Mouse (Mus musculus) embryonic facial prominence, embryonic 14.5 days (tissue): ENCODE results near the gene Tubgcp6. TPM values are rescaled to one million over a fixed set of nuclear protein-coding genes. Genes with fewer than 3 reads are reported as not detected.

Experiments
- ATAC-seq: fragments of 200-750 bp; cut with Nextera tagmentation; 2 replicates; pipeline ENCODE4 v1.8.0; 2017; ENCODE audit warnings: low read depth, moderate number of reproducible peaks, moderate TSS enrichment
- DNase-seq: peaks from one replicate; pipeline ENCODE4 v3.0.0-alpha.2; 2015; ENCODE audit warnings: low spot score
- H3K27ac ChIP-seq: fragments of 300-500 bp; sonication (generic); replicated peaks from 2 replicates; pipeline ENCODE4 v1.5.1; 2014; ENCODE audit warnings: low read depth, mild to moderate bottlenecking, low read length, moderate library complexity
- H3K27me3 ChIP-seq: fragments of 300-500 bp; sonication (generic); replicated peaks from 2 replicates; pipeline ENCODE4 v1.6.1; 2014; ENCODE audit warnings: low read length; ENCODE audit not compliant: control insufficient read depth, insufficient read depth
- H3K36me3 ChIP-seq: fragments of 300-500 bp; sonication (generic); 2 replicates; pipeline ENCODE4 v1.6.1; 2014; ENCODE audit warnings: low read length, mixed read lengths; ENCODE audit not compliant: control insufficient read depth, insufficient read depth
- H3K4me1 ChIP-seq: fragments of 300-500 bp; sonication (generic); 2 replicates; pipeline ENCODE4 v1.6.1; 2014; ENCODE audit warnings: antibody characterized with exemption, low read length; ENCODE audit not compliant: control insufficient read depth, insufficient read depth
- H3K4me2 ChIP-seq: fragments of 300-500 bp; sonication (generic); 2 replicates; pipeline ENCODE4 v1.6.1; 2014; ENCODE audit warnings: low read depth, mild to moderate bottlenecking, low read length, moderate library complexity, mixed read lengths
- H3K4me3 ChIP-seq: fragments of 300-500 bp; sonication (generic); 2 replicates; pipeline ENCODE4 v1.5.1; 2014; ENCODE audit warnings: low read depth, mild to moderate bottlenecking, low read length
- H3K9ac ChIP-seq: fragments of 300-500 bp; sonication (generic); 2 replicates; pipeline ENCODE4 v1.6.1; 2014; ENCODE audit warnings: low read depth, mild to moderate bottlenecking, low read length, moderate library complexity, mixed read lengths
- H3K9me3 ChIP-seq: fragments of 300-500 bp; sonication (generic); 2 replicates; pipeline ENCODE4 v1.6.1; 2016; ENCODE audit warnings: low read length; ENCODE audit not compliant: control insufficient read depth
- WGBS: fragments of 180-500 bp; shearing (Covaris S2); extraction: QIAGEN DNeasy Blood & Tissue Kit; methylation state at CpG from one replicate; pipeline ENCODE4 v1.1.7; 2014; 5-methylcytosine and 5-hydroxymethylcytosine counted together
- polyA plus RNA-seq: library from polyadenylated mRNA; unstranded; fragments of >200 nt; fragmentation: Nextera tagmentation; extraction: Ambion mirVana; gene quantifications from 2 replicates; pipeline ENCODE4 v1.2.1, GENCODE M21; 2014

The Tubgcp6 gene
- polyA plus RNA-seq, 1 experiment from 2014 or later, result 13.9 TPM

DNA sequence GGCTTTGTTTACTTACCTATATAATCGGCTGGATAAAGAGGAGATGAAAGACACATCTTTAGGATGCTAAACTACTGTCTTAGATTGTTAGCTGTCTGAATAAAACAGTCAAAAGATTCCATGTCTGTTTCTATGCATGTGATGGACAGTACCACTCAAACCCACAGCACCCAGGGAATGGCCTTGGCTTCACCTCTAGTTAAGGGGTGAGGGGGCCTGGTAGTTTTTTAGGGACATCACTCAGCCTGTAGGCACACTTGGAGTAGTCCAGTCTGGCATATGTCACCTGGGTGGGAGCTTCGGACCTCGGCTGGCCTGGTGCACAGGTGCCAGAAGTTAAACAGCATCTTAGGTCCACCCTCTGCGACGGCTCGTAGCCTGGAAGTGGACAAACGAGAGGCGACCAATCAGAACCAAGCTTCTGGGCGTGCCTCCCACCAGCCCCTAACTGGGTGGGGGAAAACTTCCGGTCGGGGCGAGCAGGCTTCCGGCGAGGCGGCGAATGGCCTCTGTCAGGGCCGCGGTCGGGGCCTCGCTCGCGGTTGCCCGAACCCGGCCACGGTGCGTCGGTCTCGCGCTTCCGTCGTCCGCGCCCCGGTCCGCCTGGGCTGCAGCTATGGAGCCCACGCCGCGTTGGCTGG, 34.2 kb downstream of the Tubgcp6 start, which contains the start of gene Selenoo:
Gene Selenoo (plus strand): TSS at position 478 of the 641 bp plus-strand sequence.
- DNase-seq, result peak; percentile 95
- Histone ChIP-seq H3K4me1 (peaks cover 9% of the 10 kb centered on the region), H3K4me2 (peak within 1 kb of the TSS; percentile 95), H3K27ac (peak within 1 kb of the TSS; percentile 63), H3K36me3 (peaks cover 51% of the 10 kb centered on the region), H3K9me3 (no peaks in the 10 kb centered on the region), H3K4me3 (peak within 1 kb of the TSS; percentile 98), H3K9ac (peak within 1 kb of the TSS; percentile 95), H3K27me3 (no peaks in the 10 kb centered on the region)
- ATAC-seq, result peak; percentile 94
- 4% methylated on average over 15 of the region's 38 CpGs for WGBS

DNA sequence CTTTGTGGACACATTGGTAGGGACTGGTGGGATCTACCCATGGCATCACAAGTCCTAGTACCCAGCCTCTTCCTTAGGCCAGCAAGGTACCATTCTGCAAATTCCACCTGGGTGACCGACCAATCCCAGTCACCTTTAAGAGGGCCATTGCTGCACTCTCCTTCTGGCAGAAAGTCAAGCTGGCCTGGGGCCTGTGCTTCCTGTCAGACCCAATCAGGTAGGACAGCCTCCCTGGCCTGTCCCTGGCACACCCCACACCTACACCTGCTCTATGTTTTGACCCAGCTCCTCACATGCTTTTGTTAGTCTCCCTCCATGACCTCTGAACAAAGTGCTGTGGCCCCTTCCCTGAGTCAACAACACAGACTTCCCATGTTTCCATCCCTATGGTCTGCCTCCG, 38.1 kb downstream of the Tubgcp6 start:
- H3K9ac ChIP-seq, result no peak overlapping the region
- no peak overlapping the region for H3K4me3 ChIP-seq
- ATAC-seq (no peak), DNase-seq (no peak)
- no peaks in the 10 kb centered on the region for H3K9me3 ChIP-seq
- H3K27me3 ChIP-seq, result no peaks in the 10 kb centered on the region
- H3K4me2 ChIP-seq, result no peak overlapping the region
- peaks cover 2% of the 10 kb centered on the region for H3K4me1 ChIP-seq
- WGBS, result 90% methylated on average over 2 of the region's 2 CpGs
- peaks cover 66% of the 10 kb centered on the region for H3K36me3 ChIP-seq
- H3K27ac ChIP-seq, result no peak overlapping the region

- Histone ChIP-seq H3K4me3 (no peak overlapping the region), H3K36me3 (peaks cover 72% of the 10 kb centered on the region), H3K4me1 (no peaks in the 10 kb centered on the region), H3K27ac (no peak overlapping the region), H3K9me3 (no peaks in the 10 kb centered on the region), H3K4me2 (no peak overlapping the region), H3K9ac (no peak overlapping the region), H3K27me3 (no peaks in the 10 kb centered on the region)
- ATAC-seq (no peak), DNase-seq (no peak)
- WGBS, result 89% methylated on average over 1 of the region's 1 CpGs
Observed at GRCm38 (mm10) chr15:89083906-89084305, 39.0 kb downstream of the Tubgcp6 start.

DNA sequence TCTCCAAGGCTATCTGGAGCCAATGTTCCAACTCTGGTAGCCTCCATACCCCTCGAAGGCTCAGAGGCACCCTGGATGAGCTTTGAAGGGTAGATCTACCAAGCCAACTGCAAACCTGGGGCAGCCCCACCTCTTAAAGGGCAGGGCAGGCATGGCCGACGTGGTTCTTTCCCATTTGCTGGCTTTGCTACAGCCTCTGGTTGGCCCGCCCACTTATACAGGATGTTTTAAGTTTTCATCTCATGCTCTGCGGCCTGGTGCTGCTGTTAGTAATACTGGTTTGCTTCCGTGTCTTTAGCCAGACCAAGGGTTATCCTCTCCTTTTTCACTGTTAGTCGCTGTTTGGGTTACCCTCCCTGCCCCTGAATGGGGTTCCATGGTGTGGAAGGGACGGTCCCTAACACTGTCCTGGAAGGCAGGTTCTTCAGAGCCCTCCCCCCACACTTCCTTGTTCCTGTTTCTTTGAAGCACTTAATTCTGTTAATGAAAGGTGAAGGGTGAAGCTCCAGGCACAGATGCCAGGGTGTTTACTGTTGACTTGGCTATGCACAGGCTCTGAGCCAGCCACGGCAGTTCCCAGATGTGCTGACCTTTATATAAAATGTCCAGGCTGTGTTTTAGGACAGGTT, 44.6 kb downstream of the Tubgcp6 start:
- no peaks in the 10 kb centered on the region for H3K27me3 ChIP-seq
- no peak overlapping the region; the same call in 1 of the 2 replicates for H3K9ac ChIP-seq
- DNase-seq (peak; percentile 30), ATAC-seq (no peak)
- peaks cover 31% of the 10 kb centered on the region for H3K4me1 ChIP-seq
- no peak overlapping the region for H3K27ac ChIP-seq
- H3K36me3 ChIP-seq, result peaks cover 34% of the 10 kb centered on the region
- H3K9me3 ChIP-seq, result no peaks in the 10 kb centered on the region
- no peak overlapping the region for H3K4me3 ChIP-seq
- peak overlapping the region; percentile 84 for H3K4me2 ChIP-seq
- 65% methylated on average over 9 of the region's 9 CpGs for WGBS

GRCm38 (mm10) chr15:89076156-89076731, 46.7 kb downstream of the Tubgcp6 start:
- H3K27me3 ChIP-seq, result no peaks in the 10 kb centered on the region
- peak; percentile 40 for DNase-seq
- H3K4me3 ChIP-seq, result peak overlapping the region; percentile 57
- no peak; the same call in none of the 2 replicates for ATAC-seq
- H3K36me3 ChIP-seq, result peaks cover 15% of the 10 kb centered on the region; the same call in 1 of the 2 replicates
- H3K27ac ChIP-seq, result peak overlapping the region; percentile 62
- H3K9ac ChIP-seq, result peak overlapping the region; percentile 80
- no peaks in the 10 kb centered on the region for H3K9me3 ChIP-seq
- WGBS, result 0% methylated on average over 14 of the region's 39 CpGs
- H3K4me2 ChIP-seq, result peak overlapping the region; percentile 84
- H3K4me1 ChIP-seq, result peaks cover 31% of the 10 kb centered on the region

DNA sequence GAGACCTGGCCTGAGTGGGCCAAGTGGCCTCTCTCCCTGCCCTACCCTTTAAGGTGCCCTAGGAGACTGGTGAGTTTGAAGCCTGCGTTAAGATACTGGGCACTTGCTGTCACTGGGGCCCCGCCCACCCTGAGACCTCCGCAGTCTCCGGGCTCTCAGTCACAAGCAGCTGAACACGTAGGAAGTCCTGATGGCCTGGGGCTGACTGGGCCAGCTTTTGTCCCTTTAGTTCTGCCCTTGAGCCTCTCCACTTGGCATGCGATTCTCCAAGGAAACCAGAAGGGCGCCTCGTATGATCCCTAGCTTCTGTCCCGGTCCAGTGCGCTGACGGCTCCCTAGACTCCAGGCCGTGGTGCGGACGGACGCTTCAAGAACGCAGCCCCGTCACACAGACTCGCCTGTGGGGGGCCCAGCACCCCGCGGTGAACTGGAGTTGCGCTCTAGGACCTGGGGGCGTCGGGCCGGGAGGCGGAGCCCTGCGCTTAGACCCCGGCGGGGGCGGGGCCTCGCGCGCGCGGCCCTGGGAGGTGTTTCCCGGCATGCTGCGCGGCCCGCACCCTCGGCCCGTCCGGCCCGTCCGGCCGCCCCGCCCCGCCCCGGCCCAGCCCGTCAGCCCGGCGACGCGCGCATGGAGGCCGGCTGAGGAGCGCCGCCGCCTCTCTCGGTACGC, 47.3 kb downstream of the Tubgcp6 start:
- Histone ChIP-seq H3K4me2 (peak overlapping the region; percentile 84), H3K4me1 (peaks cover 31% of the 10 kb centered on the region), H3K27ac (peak overlapping the region; percentile 87), H3K9ac (peak overlapping the region; percentile 80), H3K4me3 (peak overlapping the region; percentile 57), H3K36me3 (peaks cover 9% of the 10 kb centered on the region; the same call in 1 of the 2 replicates), H3K27me3 (no peaks in the 10 kb centered on the region), H3K9me3 (no peaks in the 10 kb centered on the region)
- peak; percentile 94 for ATAC-seq
- under 1% methylated on average over 21 of the region's 59 CpGs for WGBS
- peak; percentile 95 for DNase-seq

DNA sequence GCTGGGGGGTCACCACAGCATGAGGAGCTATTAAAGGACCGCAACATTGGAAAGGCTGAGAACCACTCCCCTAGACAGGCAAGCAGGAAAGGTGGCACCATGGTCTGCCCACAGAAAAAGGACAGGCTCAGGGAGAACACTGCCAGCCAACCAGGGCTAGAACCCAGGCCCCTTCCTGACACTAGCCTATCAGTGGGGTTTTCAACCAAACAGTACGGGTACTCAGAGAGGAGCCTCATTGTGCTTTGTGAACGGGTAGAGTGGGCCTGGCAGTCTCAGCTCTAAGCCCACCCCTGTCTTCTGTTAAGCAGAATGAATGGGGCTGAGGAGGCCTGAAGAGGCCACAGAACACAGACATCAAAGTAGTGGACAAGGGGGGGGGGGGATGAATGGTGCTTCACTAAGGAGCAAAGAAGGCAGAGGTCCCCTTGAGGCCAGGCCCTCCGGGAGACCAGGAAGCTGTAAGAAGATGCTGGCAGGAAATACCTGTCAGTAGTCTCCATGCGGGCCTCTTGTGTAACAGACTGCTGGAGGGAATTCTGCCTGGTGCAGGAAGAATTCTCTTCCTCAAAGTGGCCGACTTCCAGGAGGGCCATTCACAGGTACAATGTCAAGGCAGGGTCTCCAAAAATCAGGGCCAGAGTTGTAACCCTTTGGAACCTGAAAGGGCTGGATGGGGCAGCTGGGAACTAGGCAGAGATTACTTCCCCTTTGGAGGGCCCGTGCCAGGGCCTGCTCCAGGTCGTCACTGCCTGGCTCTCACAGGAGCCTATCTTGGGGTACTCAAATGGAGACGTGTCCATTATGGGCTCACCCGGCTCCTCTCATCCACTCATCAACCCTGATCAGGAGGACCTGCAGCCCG, 48.1 kb downstream of the Tubgcp6 start, which contains the start of gene Trabd:
Gene Trabd (plus strand): TSS at position 512 of the 865 bp plus-strand sequence.
- peak within 1 kb of the TSS; percentile 87 for H3K27ac ChIP-seq
- H3K27me3 ChIP-seq, result no peaks in the 10 kb centered on the region
- H3K4me1 ChIP-seq, result peaks cover 31% of the 10 kb centered on the region
- peak within 1 kb of the TSS; percentile 80 for H3K9ac ChIP-seq
- ATAC-seq (no peak), DNase-seq (peak; percentile 44)
- H3K4me2 ChIP-seq, result peak within 1 kb of the TSS; percentile 84
- H3K4me3 ChIP-seq, result peak within 1 kb of the TSS; percentile 57
- peaks cover 6% of the 10 kb centered on the region; the same call in 1 of the 2 replicates for H3K36me3 ChIP-seq
- 15% methylated on average over 11 of the region's 11 CpGs for WGBS
- no peaks in the 10 kb centered on the region for H3K9me3 ChIP-seq
